Mouse (Mus musculus) embryonic stem cell, embryonic (primary cell): ENCODE data around the gene Atrnl1.

ENCODE experiments used
- CTCF ChIA-PET, 4 experiments: fragments of 300-600 bp in 2 of 4; fragments of 350-600 bp in 2 of 4; sonication (Branson Sonifier 250); formaldehyde crosslinking; loops; one replicate each; lab custom pipeline; 2022; ENCODE audit warnings: inconsistent platforms in 2 of 4; lab: Charles Lee
- POLR2A ChIA-PET, 4 experiments: fragments of 300-600 bp in 2 of 4; fragments of 350-600 bp in 2 of 4; sonication (Branson Sonifier 250); formaldehyde crosslinking; loops; one replicate each; lab custom pipeline; 2022; ENCODE audit warnings: antibody characterized with exemption in 4 of 4, inconsistent platforms in 1 of 4; lab: Charles Lee

The Atrnl1 gene

GRCm38 (mm10) chr19:57745579-57745978 is 134.7 kb downstream of the Atrnl1 start:
- ChIA-PET POLR2A (interaction anchor here in 1 of 4 experiments (1.2 kb wide), 1 partner anchor 21 kb away, joined by 4 read pairs; no protein-coding TSS in a partner anchor), CTCF (interaction anchor here in 1 of 4 experiments (0.6 to 1.4 kb wide), 3 partner anchors 253 to 724 kb away, joined by 3 read pairs; no protein-coding TSS in a partner anchor)

- ChIA-PET CTCF (interaction anchor here in 1 of 4 experiments (0.6 kb wide), 1 partner anchor 386 kb away, joined by 3 read pairs; no protein-coding TSS in a partner anchor), POLR2A (interaction anchor here in 1 of 4 experiments (1.2 kb wide), 1 partner anchor 22 kb away, joined by 4 read pairs; no protein-coding TSS in a partner anchor)
These were observed 135.7 kb downstream of the Atrnl1 start for GRCm38 (mm10) chr19:57746553-57746952.

- CTCF ChIA-PET, result no interaction called here
- POLR2A ChIA-PET, result interaction anchor here in 1 of 4 experiments (0.6 kb wide), 1 partner anchor 310 kb away, joined by 3 read pairs; no protein-coding TSS in a partner anchor
These were observed 141.4 kb downstream of the Atrnl1 start for GRCm38 (mm10) chr19:57752189-57752588.

- POLR2A ChIA-PET, result no interaction called here
- CTCF ChIA-PET, result no interaction called here
These were observed 151.7 kb downstream of the Atrnl1 start for GRCm38 (mm10) chr19:57762526-57762925.

GRCm38 (mm10) chr19:57764576-57765371 is 153.9 kb downstream of the Atrnl1 start:
- ChIA-PET POLR2A (interaction anchor here in 1 of 4 experiments (0.6 kb wide), 1 partner anchor 975 kb away, joined by 3 read pairs; no protein-coding TSS in a partner anchor), CTCF (no interaction called here)

- CTCF ChIA-PET, result no interaction called here
- POLR2A ChIA-PET, result no interaction called here
These were observed 156.2 kb downstream of the Atrnl1 start for GRCm38 (mm10) chr19:57767051-57767450.

- ChIA-PET CTCF (no interaction called here), POLR2A (no interaction called here)
These were observed 157.8 kb downstream of the Atrnl1 start for GRCm38 (mm10) chr19:57768661-57769060.

GRCm38 (mm10) chr19:57782366-57783089 is 171.7 kb downstream of the Atrnl1 start:
- ChIA-PET POLR2A (no interaction called here), CTCF (interaction anchor here in 1 of 4 experiments (0.6 kb wide), 1 partner anchor 724 kb away, joined by 4 read pairs; no protein-coding TSS in a partner anchor)

GRCm38 (mm10) chr19:57786699-57787098 is 175.9 kb downstream of the Atrnl1 start:
- ChIA-PET POLR2A (no interaction called here), CTCF (interaction anchor here in 1 of 4 experiments (0.6 kb wide), 1 partner anchor 29 kb away, joined by 3 read pairs; no protein-coding TSS in a partner anchor)

- ChIA-PET POLR2A (no interaction called here), CTCF (interaction anchor here in 2 of 4 experiments (0.5 to 0.6 kb wide), 2 partner anchors 9 to 397 kb away, joined by 3 read pairs; no protein-coding TSS in a partner anchor)
These were observed 191.4 kb downstream of the Atrnl1 start for GRCm38 (mm10) chr19:57802207-57802606.

GRCm38 (mm10) chr19:57802771-57803482 is 192.1 kb downstream of the Atrnl1 start:
- POLR2A ChIA-PET, result no interaction called here
- CTCF ChIA-PET, result interaction anchor here in 2 of 4 experiments (0.5 to 0.6 kb wide), 2 partner anchors 9 to 397 kb away, joined by 3 read pairs; no protein-coding TSS in a partner anchor

GRCm38 (mm10) chr19:57803483-57803820 is 192.6 kb downstream of the Atrnl1 start:
- POLR2A ChIA-PET, result no interaction called here
- CTCF ChIA-PET, result no interaction called here

- ChIA-PET POLR2A (interaction anchor here in 1 of 4 experiments (0.6 kb wide), 1 partner anchor 1260 kb away, joined by 4 read pairs; the partner anchor contains the start of genes Dclre1a and Nhlrc2), CTCF (interaction anchor here in 2 of 4 experiments (0.6 to 0.9 kb wide), 2 partner anchors 8 to 9 kb away, joined by 3 read pairs; no protein-coding TSS in a partner anchor)
These were observed 197.5 kb downstream of the Atrnl1 start for GRCm38 (mm10) chr19:57808363-57808762.

GRCm38 (mm10) chr19:57814291-57814690 is 203.5 kb downstream of the Atrnl1 start:
- ChIA-PET CTCF (interaction anchor here in 1 of 4 experiments (1.4 kb wide), 1 partner anchor 160 kb away, joined by 3 read pairs; no protein-coding TSS in a partner anchor), POLR2A (no interaction called here)

GRCm38 (mm10) chr19:57816221-57816996 is 205.6 kb downstream of the Atrnl1 start:
- CTCF ChIA-PET, result interaction anchor here (0.5 to 1.5 kb wide), 17 partner anchors 8 to 860 kb away, joined by 3 to 14 read pairs (median 4); no protein-coding TSS in a partner anchor

GRCm38 (mm10) chr19:57817736-57818135 is 206.9 kb downstream of the Atrnl1 start:
- ChIA-PET CTCF (interaction anchor here in 2 of 4 experiments (0.6 to 1.1 kb wide), 2 partner anchors 9 to 214 kb away, joined by 3 read pairs; no protein-coding TSS in a partner anchor), POLR2A (no interaction called here)

More at GRCm38 (mm10) chr19:57816221-57816996, 205.6 kb downstream of the Atrnl1 start:
- POLR2A ChIA-PET, result interaction anchor here in 1 of 4 experiments (0.6 kb wide), 1 partner anchor 36 kb away, joined by 4 read pairs; no protein-coding TSS in a partner anchor

GRCm38 (mm10) chr19:57823446-57823845 is 212.6 kb downstream of the Atrnl1 start:
- CTCF ChIA-PET, result no interaction called here
- POLR2A ChIA-PET, result no interaction called here
